Mouse (Mus musculus) lung, embryonic 16.5 days (tissue): ENCODE measurements around the gene Cd300a. TPM values are rescaled to one million over a fixed set of nuclear protein-coding genes. Genes with fewer than 3 reads are reported as not detected.

ENCODE experiments used
- polyA plus RNA-seq: library from polyadenylated mRNA; unstranded; fragments of >200 nt; fragmentation: Nextera tagmentation; extraction: Ambion mirVana; gene quantifications from 2 replicates; pipeline ENCODE4 v1.2.1, GENCODE M21; 2015

The Cd300a gene
- polyA plus RNA-seq, 1 experiment from 2014 or later = 1.7 TPM

Other genes with a start within 250 kb of the Cd300a start
- gene Rpl38, start 221.5 kb upstream of the Cd300a start, polyA plus RNA-seq = 787 and 914 TPM in 2 replicates
- gene Ttyh2, start 214.6 kb upstream of the Cd300a start, polyA plus RNA-seq = 13.7 and 14.1 TPM in 2 replicates
- 7.1 and 8.5 TPM in 2 replicates for gene Dnaic2, start 162.6 kb upstream of the Cd300a start, polyA plus RNA-seq
- gene Kif19a, start 124.7 kb upstream of the Cd300a start, polyA plus RNA-seq = 0.46 and 0.72 TPM in 2 replicates
- gene Btbd17, start 94.1 kb upstream of the Cd300a start, polyA plus RNA-seq = 0.23 and 0.34 TPM in 2 replicates
- gene Gpr142, start 91.1 kb upstream of the Cd300a start, polyA plus RNA-seq = not detected in 2 replicates
- gene Gprc5c, start 38.9 kb upstream of the Cd300a start, polyA plus RNA-seq = 30.7 and 33.2 TPM in 2 replicates
- gene Cd300lb, start 44.3 kb downstream of the Cd300a start, polyA plus RNA-seq = 0.47 and 0.53 TPM in 2 replicates
- gene Cd300c, start 79.1 kb downstream of the Cd300a start, polyA plus RNA-seq = not detected in 2 replicates
- 0.25 and 0.34 TPM in 2 replicates for gene Cd300ld, start 99.9 kb downstream of the Cd300a start, polyA plus RNA-seq
- 2.5 and 2.6 TPM in 2 replicates for gene Cd300c2, start 111.8 kb downstream of the Cd300a start, polyA plus RNA-seq
- not detected in 2 replicates for gene Cd300ld2, start 126.2 kb downstream of the Cd300a start, polyA plus RNA-seq
- not detected in 2 replicates for gene Cd300ld4, start 137.0 kb downstream of the Cd300a start, polyA plus RNA-seq
- not detected in 2 replicates for gene Cd300ld5, start 147.7 kb downstream of the Cd300a start, polyA plus RNA-seq
- gene Cd300ld3, start 158.4 kb downstream of the Cd300a start, polyA plus RNA-seq = not detected in 2 replicates
- 0.06 TPM in 1 of 2 replicates, not detected in the other for gene Cd300e, start 172.1 kb downstream of the Cd300a start, polyA plus RNA-seq
- gene Rab37, start 201.4 kb downstream of the Cd300a start, polyA plus RNA-seq = 1.1 and 1.5 TPM in 2 replicates
- gene Cd300lf, start 244.0 kb downstream of the Cd300a start, polyA plus RNA-seq = 2.8 and 3.1 TPM in 2 replicates